Mouse (Mus musculus) lung, postnatal 0 days (tissue): ENCODE results near the gene Dop1b. TPM values are rescaled to one million over a fixed set of nuclear protein-coding genes. Genes with fewer than 3 reads are reported as not detected.
A peak's percentile ranks its signal among the peaks of the same experiment; 100 is the strongest.

Source experiments
- ATAC-seq: fragments of 200-750 bp; cut with Nextera tagmentation; 2 replicates; pipeline ENCODE4 v1.8.0; 2017; ENCODE audit warnings: moderate library complexity
- DNase-seq: peaks from one replicate; pipeline ENCODE4 v3.0.0-alpha.2; 2016; ENCODE audit warnings: low spot score
- H3K27ac ChIP-seq: fragments of 300-500 bp; sonication (generic); 2 replicates; pipeline ENCODE4 v1.5.1; 2014; ENCODE audit warnings: antibody characterized with exemption, mild to moderate bottlenecking, low read length, mixed read lengths
- H3K27me3 ChIP-seq: fragments of 300-500 bp; sonication (generic); replicated peaks from 2 replicates; pipeline ENCODE4 v1.6.1; 2014; ENCODE audit warnings: low read length, mixed read lengths; ENCODE audit not compliant: insufficient read depth
- H3K36me3 ChIP-seq: fragments of 300-500 bp; sonication (generic); 2 replicates; pipeline ENCODE4 v1.6.1; 2014; ENCODE audit warnings: low read length, mixed read lengths; ENCODE audit not compliant: insufficient read depth
- H3K4me1 ChIP-seq: fragments of 300-500 bp; sonication (generic); 2 replicates; pipeline ENCODE4 v1.6.1; 2014; ENCODE audit warnings: antibody characterized with exemption, low read depth, low read length, mixed read lengths; ENCODE audit not compliant: insufficient read depth
- H3K4me2 ChIP-seq: fragments of 300-500 bp; sonication (generic); replicated peaks from 2 replicates; pipeline ENCODE4 v1.6.1; 2014; ENCODE audit warnings: low read depth, mild to moderate bottlenecking, low read length, moderate library complexity, mixed read lengths
- H3K4me3 ChIP-seq: fragments of 300-500 bp; sonication (generic); 2 replicates; pipeline ENCODE4 v1.5.1; 2014; ENCODE audit warnings: low read depth, low read length
- H3K9ac ChIP-seq: fragments of 300-500 bp; sonication (generic); replicated peaks from 2 replicates; pipeline ENCODE4 v1.6.1; 2014; ENCODE audit warnings: low read depth, mild to moderate bottlenecking
- H3K9me3 ChIP-seq: fragments of 300-500 bp; sonication (generic); 2 replicates; pipeline ENCODE4 v1.6.1; 2016; ENCODE audit warnings: low read length, mixed read lengths
- CTCF ChIP-seq: IDR thresholded peaks from 2 replicates; pipeline ENCODE4 v1.5.1; 2016; ENCODE audit warnings: antibody characterized with exemption, mild to moderate bottlenecking
- EP300 ChIP-seq: IDR thresholded peaks from 2 replicates; pipeline ENCODE4 v1.6.1; 2016; ENCODE audit warnings: antibody characterized with exemption, mild to moderate bottlenecking, control low read depth
- WGBS: fragments of 180-500 bp; shearing (Covaris S2); extraction: QIAGEN DNeasy Blood & Tissue Kit; methylation state at CpG from one replicate; pipeline ENCODE4 v1.1.7; 2014; 5-methylcytosine and 5-hydroxymethylcytosine counted together
- polyA plus RNA-seq: library from polyadenylated mRNA; unstranded; fragments of >200 nt; fragmentation: Nextera tagmentation; extraction: Ambion mirVana; gene quantifications from 2 replicates; pipeline ENCODE4 v1.2.1, GENCODE M21; 2015

Gene Dop1b
- polyA plus RNA-seq, 1 experiment from 2014 or later, result 14.8 TPM

GRCm38 (mm10) chr16:93850527-93850926, 138.8 kb downstream of the Dop1b start:
- TF ChIP-seq EP300 (no peak), CTCF (no peak)
- 96% methylated on average over 3 of the region's 3 CpGs for WGBS
- H3K36me3 ChIP-seq, result peaks cover 17% of the 10 kb centered on the region

GRCm38 (mm10) chr16:93859967-93860366, 148.3 kb downstream of the Dop1b start:
- H3K36me3 ChIP-seq, result peaks cover 34% of the 10 kb centered on the region
- no peaks in the 10 kb centered on the region for H3K9me3 ChIP-seq
- TF ChIP-seq EP300, result no peak
- TF ChIP-seq CTCF, result no peak
- no peak for DNase-seq
- no peak overlapping the region for H3K4me2 ChIP-seq
- no peak overlapping the region for H3K9ac ChIP-seq
- no peak for ATAC-seq
- WGBS, result 73% methylated on average over 4 of the region's 4 CpGs
- H3K27ac ChIP-seq, result no peak overlapping the region
- H3K4me1 ChIP-seq, result no peaks in the 10 kb centered on the region
- no peaks in the 10 kb centered on the region for H3K27me3 ChIP-seq
- H3K4me3 ChIP-seq, result no peak overlapping the region

More at GRCm38 (mm10) chr16:93850527-93850926, 138.8 kb downstream of the Dop1b start:
- Histone ChIP-seq H3K27me3 (no peaks in the 10 kb centered on the region), H3K9ac (no peak overlapping the region), H3K4me2 (no peak overlapping the region), H3K4me1 (no peaks in the 10 kb centered on the region), H3K9me3 (no peaks in the 10 kb centered on the region), H3K27ac (no peak overlapping the region), H3K4me3 (no peak overlapping the region)
- DNase-seq, result no peak
- ATAC-seq, result 0 out of 2 replicates have a peak, but pooled peaks have one; percentile 17

Other genes with a start within 250 kb of the Dop1b start
- 5.6 and 6.7 TPM in 2 replicates for gene Setd4, start 107.8 kb upstream of the Dop1b start, polyA plus RNA-seq
- gene Cbr1, start 106.1 kb upstream of the Dop1b start, polyA plus RNA-seq, result 74.0 and 75.7 TPM in 2 replicates
- not detected in 2 replicates for gene Gm5678, start 83.8 kb upstream of the Dop1b start, polyA plus RNA-seq
- 14.4 TPM in 2 replicates for gene Cbr3, start 28.7 kb upstream of the Dop1b start, polyA plus RNA-seq
- 20.8 and 26.5 TPM in 2 replicates for gene Morc3, start 120.2 kb downstream of the Dop1b start, polyA plus RNA-seq
- 9.6 and 10.2 TPM in 2 replicates for gene Chaf1b, start 172.0 kb downstream of the Dop1b start, polyA plus RNA-seq